Mouse (Mus musculus) limb, embryonic 14.5 days (tissue): ENCODE results near the gene Ube2v1. TPM values are rescaled to one million over a fixed set of nuclear protein-coding genes. Genes with fewer than 3 reads are reported as not detected.

Source experiments
- ATAC-seq: fragments of 200-750 bp; cut with Nextera tagmentation; 2 replicates; pipeline ENCODE4 v1.8.0; 2017; ENCODE audit warnings: low read depth, moderate number of reproducible peaks, moderate TSS enrichment; ENCODE audit not compliant: low FRiP score
- DNase-seq: peaks from one replicate; pipeline ENCODE4 v3.0.0-alpha.2; 2015; ENCODE audit warnings: low spot score
- H3K27ac ChIP-seq: fragments of 300-500 bp; sonication (generic); replicated peaks from 2 replicates; pipeline ENCODE4 v1.5.1; 2014; ENCODE audit warnings: low read depth, mild to moderate bottlenecking, low read length, moderate library complexity, mixed read lengths
- H3K27me3 ChIP-seq: fragments of 300-500 bp; sonication (generic); 2 replicates; pipeline ENCODE4 v1.6.1; 2014; ENCODE audit warnings: low read length, mixed read lengths; ENCODE audit not compliant: control insufficient read depth, insufficient read depth
- H3K36me3 ChIP-seq: fragments of 300-500 bp; sonication (generic); 2 replicates; pipeline ENCODE4 v1.6.1; 2014; ENCODE audit warnings: mild to moderate bottlenecking, low read length, moderate library complexity, mixed read lengths; ENCODE audit not compliant: control insufficient read depth, insufficient read depth
- H3K4me1 ChIP-seq: fragments of 300-500 bp; sonication (generic); 2 replicates; pipeline ENCODE4 v1.6.1; 2014; ENCODE audit warnings: antibody characterized with exemption, low read length, mixed read lengths; ENCODE audit not compliant: control insufficient read depth, insufficient read depth
- H3K4me2 ChIP-seq: fragments of 300-500 bp; sonication (generic); replicated peaks from 2 replicates; pipeline ENCODE4 v1.6.1; 2014; ENCODE audit warnings: low read depth, mild to moderate bottlenecking, low read length, moderate library complexity; ENCODE audit not compliant: severe bottlenecking
- H3K4me3 ChIP-seq: fragments of 300-500 bp; sonication (generic); replicated peaks from 2 replicates; pipeline ENCODE4 v1.5.1; 2014; ENCODE audit warnings: low read length
- H3K9ac ChIP-seq: fragments of 300-500 bp; sonication (generic); 2 replicates; pipeline ENCODE4 v1.6.1; 2014; ENCODE audit warnings: mild to moderate bottlenecking, low read depth, low read length, moderate library complexity; ENCODE audit not compliant: severe bottlenecking
- H3K9me3 ChIP-seq: fragments of 300-500 bp; sonication (generic); 2 replicates; pipeline ENCODE4 v1.6.1; 2016; ENCODE audit warnings: low read length; ENCODE audit not compliant: control insufficient read depth
- POLR2A ChIP-seq: fragments of 200-500 bp; IDR thresholded peaks from 2 replicates; pipeline ENCODE4 v1.8.0; 2012; ENCODE audit warnings: inconsistent platforms, mild to moderate bottlenecking, moderate library complexity, borderline replicate concordance; ENCODE audit not compliant: insufficient read depth, insufficient read length; ENCODE audit errors: extremely low read depth
- WGBS: fragments of 180-500 bp; shearing (Covaris S2); extraction: QIAGEN DNeasy Blood & Tissue Kit; methylation state at CpG from one replicate; pipeline ENCODE4 v1.1.7; 2014; 5-methylcytosine and 5-hydroxymethylcytosine counted together
- polyA plus RNA-seq, 2 experiments: library from polyadenylated mRNA; depleted of rRNA in 1 of 2; stranded (reverse) in 1 of 2; unstranded in 1 of 2; fragments of >200 nt; fragmentation: Nextera tagmentation in 1 of 2; extraction: Ambion mirVana in 1 of 2; gene quantifications; 2 replicates each; pipeline versions ENCODE4 v1.2.1 to v1.2.3; 2012 to 2014

The Ube2v1 gene
- 137 and 158 TPM in 2 replicates for polyA plus RNA-seq (2012; rRNA removed)
- 269 and 270 TPM in 2 replicates for polyA plus RNA-seq (2014; fragmentation: Nextera tagmentation; extraction: Ambion mirVana)

- under 1% methylated on average over 64 of the region's 87 CpGs for WGBS
- peak within 1 kb of the TSS; percentile 89 for H3K4me3 ChIP-seq
- H3K9me3 ChIP-seq, result no peaks in the 10 kb centered on the region
- peak within 1 kb of the TSS; percentile 88 for H3K4me2 ChIP-seq
- H3K4me1 ChIP-seq, result peaks cover 19% of the 10 kb centered on the region
- DNase-seq (peak; percentile 94), ATAC-seq (peak; percentile 89)
- 0 out of 2 replicates have a peak, but pooled peaks have one; percentile 31 for TF ChIP-seq POLR2A
- H3K9ac ChIP-seq, result peak within 1 kb of the TSS; percentile 93
- peaks cover 4% of the 10 kb centered on the region for H3K36me3 ChIP-seq
- no peaks in the 10 kb centered on the region for H3K27me3 ChIP-seq
- H3K27ac ChIP-seq, result peak within 1 kb of the TSS; percentile 84
These were observed at the start of gene Ube2v1 for GRCm38 (mm10) chr2:167631591-167632448. Ube2v1 (minus strand) TSS chr2:167632095.

DNA sequence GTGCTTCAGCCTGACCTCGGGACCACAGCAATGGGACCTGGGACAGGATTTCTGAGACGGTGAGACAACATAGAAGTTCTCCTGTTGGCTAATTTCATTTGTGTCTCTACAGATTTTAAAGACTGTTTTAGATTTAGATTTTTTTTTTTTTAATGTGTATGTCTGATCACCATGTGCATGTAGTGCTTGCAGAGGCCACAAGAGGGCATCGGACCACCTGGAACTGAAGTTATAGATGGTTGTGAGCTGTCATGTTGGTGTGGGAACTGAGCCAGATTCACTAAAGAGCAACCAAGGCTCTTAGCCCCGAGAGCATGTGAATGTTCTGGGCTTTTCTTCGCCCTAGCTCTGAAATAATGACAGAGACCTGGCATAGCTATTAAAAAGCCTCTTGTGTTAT lies 48.8 kb upstream of the Ube2v1 start:
- no peaks in the 10 kb centered on the region for H3K9me3 ChIP-seq
- H3K4me3 ChIP-seq, result no peak overlapping the region
- no peaks in the 10 kb centered on the region for H3K36me3 ChIP-seq
- ATAC-seq (no peak), DNase-seq (peak; percentile 43)
- no peak for TF ChIP-seq POLR2A
- no peak overlapping the region for H3K27ac ChIP-seq
- H3K27me3 ChIP-seq, result no peaks in the 10 kb centered on the region
- no peak overlapping the region for H3K4me2 ChIP-seq
- H3K4me1 ChIP-seq, result no peaks in the 10 kb centered on the region
- H3K9ac ChIP-seq, result no peak overlapping the region
- WGBS, result 53% methylated on average over 5 of the region's 5 CpGs

DNA sequence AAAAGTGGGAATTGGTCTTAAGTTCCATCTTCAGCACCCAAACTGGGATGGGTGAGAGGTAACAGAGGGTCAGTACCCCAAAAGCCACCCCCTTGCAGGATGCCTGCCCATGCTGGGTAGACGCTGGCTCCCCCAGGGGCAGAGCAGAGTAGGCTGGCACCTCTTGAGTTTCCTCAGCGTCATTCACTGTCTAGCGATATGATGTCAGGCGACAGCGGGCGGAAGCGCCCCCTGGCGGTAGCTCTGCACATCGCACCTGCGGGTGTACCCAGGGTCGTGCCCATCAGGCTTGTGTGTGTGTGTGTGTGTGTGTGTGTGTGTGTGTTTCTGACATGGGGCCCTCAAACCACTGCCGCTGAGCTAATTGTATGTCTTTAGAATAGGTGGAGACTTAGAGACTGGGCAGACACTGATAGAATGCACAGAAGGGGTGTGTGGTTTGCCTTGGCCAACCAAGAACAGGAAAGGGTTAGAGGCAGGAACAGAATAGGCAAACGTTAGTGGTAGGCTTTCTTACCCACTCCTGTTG lies 48.1 kb upstream of the Ube2v1 start:
- WGBS, result 2% methylated on average over 13 of the region's 13 CpGs
- H3K27me3 ChIP-seq, result no peaks in the 10 kb centered on the region
- peak; percentile 61 for DNase-seq
- no peaks in the 10 kb centered on the region for H3K4me1 ChIP-seq
- TF ChIP-seq POLR2A, result no peak
- H3K9ac ChIP-seq, result no peak overlapping the region
- H3K4me3 ChIP-seq, result no peak overlapping the region
- ATAC-seq, result peak; percentile 75
- H3K4me2 ChIP-seq, result no peak overlapping the region
- no peaks in the 10 kb centered on the region for H3K36me3 ChIP-seq
- H3K27ac ChIP-seq, result no peak overlapping the region
- H3K9me3 ChIP-seq, result no peaks in the 10 kb centered on the region

- no peaks in the 10 kb centered on the region for H3K9me3 ChIP-seq
- H3K27me3 ChIP-seq, result no peaks in the 10 kb centered on the region
- no peak for ATAC-seq
- TF ChIP-seq POLR2A, result no peak
- H3K4me3 ChIP-seq, result no peak overlapping the region
- H3K4me1 ChIP-seq, result no peaks in the 10 kb centered on the region
- WGBS, result 46% methylated on average over 5 of the region's 5 CpGs
- H3K27ac ChIP-seq, result no peak overlapping the region
- no peak overlapping the region for H3K9ac ChIP-seq
- DNase-seq, result no peak
- H3K36me3 ChIP-seq, result no peaks in the 10 kb centered on the region
- no peak overlapping the region for H3K4me2 ChIP-seq
These were observed 46.7 kb upstream of the Ube2v1 start for GRCm38 (mm10) chr2:167678600-167678999.

GRCm38 (mm10) chr2:167675120-167675909 lies 43.4 kb upstream of the Ube2v1 start:
- Histone ChIP-seq H3K4me3 (no peak overlapping the region), H3K4me2 (no peak overlapping the region), H3K9me3 (no peaks in the 10 kb centered on the region), H3K9ac (no peak overlapping the region), H3K27me3 (no peaks in the 10 kb centered on the region), H3K27ac (no peak overlapping the region), H3K36me3 (no peaks in the 10 kb centered on the region), H3K4me1 (no peaks in the 10 kb centered on the region)
- no peak for TF ChIP-seq POLR2A
- DNase-seq (no peak), ATAC-seq (no peak)
- WGBS, result 43% methylated on average over 14 of the region's 14 CpGs
